Mouse (Mus musculus): ENCODE results near the gene Mrnip. TPM values are rescaled to one million over a fixed set of nuclear protein-coding genes. Genes with fewer than 3 reads are reported as not detected.
A peak's percentile ranks its signal among the peaks of the same experiment; 100 is the strongest.

The Mrnip gene
- polyA plus RNA-seq, 1 experiment from 2014 or later = 21.7 TPM

DNA sequence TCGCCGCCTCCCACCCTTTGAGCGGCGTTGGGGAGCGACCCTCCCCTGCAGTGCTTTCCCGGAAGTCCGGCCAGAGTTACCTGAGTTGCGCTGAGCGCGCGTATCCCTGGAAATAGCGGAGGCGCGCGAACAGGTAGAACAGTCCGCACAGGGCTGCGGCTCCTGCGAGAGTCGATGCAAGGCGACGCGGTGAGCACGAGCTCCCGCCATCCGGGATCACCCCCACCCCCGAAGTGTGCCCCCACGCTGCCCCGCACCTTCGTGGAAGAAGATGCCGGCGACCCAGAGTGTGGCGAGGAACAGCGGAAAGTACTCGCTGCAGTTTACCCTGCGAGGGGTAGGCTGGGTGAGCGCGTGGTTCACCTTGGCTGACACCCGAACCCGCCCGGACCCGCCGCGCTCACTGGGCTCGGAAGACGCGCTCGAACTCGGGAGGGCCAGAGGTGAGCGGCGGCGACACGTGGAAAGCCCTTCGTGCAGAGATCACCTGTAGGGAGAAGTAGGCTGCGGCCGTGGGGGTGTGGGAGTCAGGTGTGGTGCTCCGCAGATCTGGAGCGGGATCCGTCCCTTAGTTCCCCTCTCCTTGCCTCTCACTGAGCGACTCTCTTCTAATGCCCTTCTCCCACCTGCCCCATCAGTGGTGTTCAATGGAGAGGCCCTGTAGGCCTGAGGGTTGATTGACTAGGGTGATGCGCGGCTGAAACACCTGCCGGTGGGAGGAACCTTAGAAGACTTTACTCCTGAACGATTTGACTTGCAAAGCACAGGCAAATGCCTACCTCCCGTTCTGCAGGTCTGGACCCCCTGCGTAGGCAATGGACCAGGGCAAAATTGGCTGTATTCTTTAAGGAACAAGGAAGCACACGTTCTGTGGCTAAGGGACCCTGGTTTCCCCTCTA, 62.9 kb downstream of the Mrnip start:
- no peaks in the 10 kb centered on the region for H3K9me3 ChIP-seq
- H3K27me3 ChIP-seq (ENCODE audit: insufficient read depth, poor library complexity, severe bottlenecking) = peaks cover 58% of the 10 kb centered on the region
- DNase-seq (ENCODE audit: low spot score) = no peak
- WGBS = 1% methylated on average over 66 of the region's 66 CpGs
- H3K4me3 ChIP-seq = peak overlapping the region; percentile 75
- H3K36me3 ChIP-seq = peaks cover 28% of the 10 kb centered on the region
- H3K27ac ChIP-seq = peak overlapping the region; percentile 71
- peaks cover 27% of the 10 kb centered on the region for H3K4me1 ChIP-seq

DNA sequence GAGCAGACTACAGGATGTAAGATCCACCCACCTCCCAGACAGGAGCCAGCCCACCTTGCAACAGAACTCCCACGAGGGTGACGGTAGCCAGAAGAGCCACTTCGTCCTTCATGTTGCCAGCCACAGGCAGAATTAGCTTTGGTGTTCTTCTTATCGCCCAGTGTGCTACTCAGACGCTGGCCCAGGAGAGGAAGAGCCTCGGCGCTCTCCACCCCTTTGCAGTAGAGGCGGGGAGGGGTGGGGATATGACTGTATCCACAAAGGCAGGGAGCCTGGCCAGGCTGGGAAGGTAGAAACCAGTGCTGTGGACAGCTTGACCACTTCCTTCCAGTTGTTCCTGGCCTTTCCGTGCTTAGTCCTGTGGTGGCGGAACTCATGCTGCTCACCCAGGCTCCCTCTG, 64.1 kb downstream of the Mrnip start, which contains the start of gene Ltc4s:
Ltc4s (minus strand) TSS at position 293 of the 400 bp plus-strand sequence.
- no peaks in the 10 kb centered on the region for H3K9me3 ChIP-seq
- H3K4me1 ChIP-seq = peaks cover 27% of the 10 kb centered on the region
- H3K36me3 ChIP-seq = peaks cover 17% of the 10 kb centered on the region
- peaks cover 51% of the 10 kb centered on the region for H3K27me3 ChIP-seq (ENCODE audit: insufficient read depth, poor library complexity, severe bottlenecking)
- H3K27ac ChIP-seq = no peak within 1 kb of the TSS
- DNase-seq (ENCODE audit: low spot score) = no peak
- 16% methylated on average over 10 of the region's 10 CpGs for WGBS
- H3K4me3 ChIP-seq = peak within 1 kb of the TSS; percentile 75

DNA sequence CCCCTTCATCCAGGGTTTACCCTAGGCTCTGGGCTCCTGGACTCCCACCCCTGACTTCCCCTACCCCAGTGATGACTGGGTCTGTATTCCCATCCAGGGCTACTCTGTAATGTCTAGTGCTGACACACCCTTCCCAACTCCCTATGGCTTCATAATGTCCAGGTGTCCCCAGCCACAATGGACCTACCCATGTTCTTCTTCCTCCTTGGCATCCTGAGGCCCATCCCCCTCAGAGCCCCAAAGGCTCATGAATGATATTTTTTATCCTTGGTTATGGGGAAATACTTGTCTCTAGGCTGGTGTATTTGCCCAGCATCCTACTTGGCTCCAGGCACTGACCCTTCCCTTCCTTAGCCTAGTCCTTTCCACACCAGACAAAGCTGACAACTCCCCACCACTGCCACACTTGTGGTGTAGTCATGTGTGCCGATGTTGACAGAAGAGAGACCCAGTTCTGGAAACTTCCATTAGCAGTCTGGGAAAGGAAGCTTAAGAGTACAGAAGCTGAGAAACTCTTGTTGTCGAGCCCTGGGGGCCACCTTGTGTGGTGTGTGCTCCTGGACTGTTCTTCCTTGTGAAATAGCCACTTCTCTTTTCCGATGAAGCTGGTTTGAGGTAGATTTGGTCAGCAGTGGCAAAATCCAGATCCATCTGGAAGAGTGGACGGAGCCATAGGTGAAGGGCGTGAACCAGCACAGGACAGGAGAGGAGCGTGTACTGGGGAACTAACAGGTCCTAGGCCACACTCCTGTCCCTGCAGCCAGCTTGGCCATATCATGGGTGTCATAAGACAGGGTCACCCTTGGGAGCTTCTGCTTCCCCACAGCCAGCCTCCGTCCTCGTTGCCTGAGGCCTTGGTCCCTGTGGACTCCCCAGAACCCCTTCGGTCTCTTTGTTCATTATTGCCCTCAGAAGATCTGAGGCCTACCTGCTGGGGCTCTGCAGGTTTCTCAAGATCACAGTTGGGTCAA, 64.9 kb downstream of the Mrnip start:
- Histone ChIP-seq H3K27me3 (ENCODE audit: insufficient read depth, poor library complexity, severe bottlenecking) (peaks cover 47% of the 10 kb centered on the region), H3K9me3 (no peaks in the 10 kb centered on the region), H3K36me3 (peaks cover 9% of the 10 kb centered on the region), H3K27ac (no peak overlapping the region), H3K4me3 (0 out of 2 replicates have a peak overlapping the region, but pooled peaks have one; percentile 31), H3K4me1 (peaks cover 27% of the 10 kb centered on the region)
- WGBS = 87% methylated on average over 9 of the region's 9 CpGs
- no peak for DNase-seq (ENCODE audit: low spot score)

DNA sequence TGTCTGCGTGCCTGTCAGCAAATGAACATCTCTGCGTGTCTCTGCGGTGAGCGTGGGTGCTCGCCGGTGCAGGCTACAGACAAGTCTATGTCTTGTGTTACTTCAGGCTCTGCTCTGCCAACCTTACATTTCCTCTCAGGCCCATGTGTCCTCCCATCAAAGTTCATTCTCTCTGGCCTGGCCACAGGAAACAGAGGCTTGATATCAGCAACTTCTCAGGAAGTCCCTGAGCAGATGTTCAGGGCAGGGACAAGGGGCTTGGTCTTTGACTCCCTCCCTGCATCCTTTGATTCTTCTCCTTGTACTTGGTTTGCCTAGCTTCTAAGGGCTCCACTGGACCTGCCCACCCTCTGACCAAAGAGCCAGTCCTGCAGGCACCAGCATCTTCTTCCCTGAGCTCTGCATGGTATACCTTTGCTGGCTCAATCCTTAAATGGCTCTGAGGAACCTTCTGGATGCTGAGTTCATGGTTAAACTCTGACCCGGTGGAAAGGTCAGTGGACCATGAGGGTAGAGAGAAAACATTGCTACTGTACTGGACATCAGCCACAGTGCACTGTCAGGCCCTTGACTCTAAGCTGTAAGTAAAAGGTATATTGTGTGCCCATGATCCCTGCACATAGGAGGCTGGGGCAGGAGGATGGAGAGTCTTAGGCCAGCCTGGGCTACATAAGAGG, 66.1 kb downstream of the Mrnip start:
- Histone ChIP-seq H3K4me3 (no peak overlapping the region), H3K4me1 (peaks cover 27% of the 10 kb centered on the region), H3K36me3 (no peaks in the 10 kb centered on the region), H3K9me3 (no peaks in the 10 kb centered on the region), H3K27me3 (ENCODE audit: insufficient read depth, poor library complexity, severe bottlenecking) (peaks cover 34% of the 10 kb centered on the region), H3K27ac (no peak overlapping the region)
- DNase-seq (ENCODE audit: low spot score) = no peak
- WGBS = 72% methylated on average over 7 of the region's 7 CpGs

DNA sequence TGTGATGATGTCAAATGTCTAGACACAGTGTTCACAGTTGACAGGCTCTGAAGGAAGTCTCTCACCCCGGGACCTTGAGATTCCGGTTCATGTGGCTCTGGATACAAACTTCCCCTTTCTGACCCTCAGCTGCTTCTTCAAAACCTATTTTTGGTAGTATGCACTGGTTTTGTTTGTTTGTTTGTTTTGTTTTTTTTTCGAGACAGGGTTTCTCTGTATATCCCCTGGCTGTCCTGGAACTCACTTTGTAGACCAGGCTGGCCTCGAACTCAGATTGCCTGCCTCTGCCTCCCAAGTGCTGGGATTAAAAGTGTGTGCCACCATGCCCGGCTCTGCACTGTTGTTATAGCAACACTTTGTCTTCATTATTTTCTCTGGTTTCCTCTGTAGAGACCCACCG, 69.7 kb downstream of the Mrnip start:
- Histone ChIP-seq H3K4me3 (no peak overlapping the region), H3K4me1 (no peaks in the 10 kb centered on the region), H3K36me3 (no peaks in the 10 kb centered on the region), H3K27me3 (ENCODE audit: insufficient read depth, poor library complexity, severe bottlenecking) (peaks cover 8% of the 10 kb centered on the region), H3K27ac (no peak overlapping the region), H3K9me3 (no peaks in the 10 kb centered on the region)
- no peak for DNase-seq (ENCODE audit: low spot score)
- 81% methylated on average over 6 of the region's 6 CpGs for WGBS

DNA sequence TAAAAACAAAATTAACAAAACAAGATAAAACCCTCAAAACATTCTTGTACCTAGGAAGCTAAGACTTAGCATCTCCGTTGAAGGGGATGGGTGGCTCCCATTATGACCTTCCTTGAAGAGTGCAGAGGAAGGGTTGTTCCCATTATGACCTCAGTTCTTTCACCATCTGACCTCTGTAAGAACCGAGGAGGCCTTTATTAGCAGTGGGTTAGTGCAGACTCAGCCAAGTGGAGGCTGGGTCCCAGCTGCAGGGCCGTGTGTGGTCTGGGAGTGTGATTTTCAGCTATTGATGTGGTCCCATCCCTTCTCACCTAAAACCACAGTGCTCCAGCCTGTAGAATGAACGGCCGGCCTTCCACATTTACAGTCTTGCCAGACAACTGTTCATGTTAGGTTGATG, 71.0 kb downstream of the Mrnip start:
- Histone ChIP-seq H3K27ac (no peak overlapping the region), H3K4me1 (no peaks in the 10 kb centered on the region), H3K9me3 (no peaks in the 10 kb centered on the region), H3K4me3 (no peak overlapping the region), H3K27me3 (ENCODE audit: insufficient read depth, poor library complexity, severe bottlenecking) (no peaks in the 10 kb centered on the region), H3K36me3 (no peaks in the 10 kb centered on the region)
- DNase-seq (ENCODE audit: low spot score) = no peak
- WGBS = 72% methylated on average over 5 of the region's 5 CpGs

DNA sequence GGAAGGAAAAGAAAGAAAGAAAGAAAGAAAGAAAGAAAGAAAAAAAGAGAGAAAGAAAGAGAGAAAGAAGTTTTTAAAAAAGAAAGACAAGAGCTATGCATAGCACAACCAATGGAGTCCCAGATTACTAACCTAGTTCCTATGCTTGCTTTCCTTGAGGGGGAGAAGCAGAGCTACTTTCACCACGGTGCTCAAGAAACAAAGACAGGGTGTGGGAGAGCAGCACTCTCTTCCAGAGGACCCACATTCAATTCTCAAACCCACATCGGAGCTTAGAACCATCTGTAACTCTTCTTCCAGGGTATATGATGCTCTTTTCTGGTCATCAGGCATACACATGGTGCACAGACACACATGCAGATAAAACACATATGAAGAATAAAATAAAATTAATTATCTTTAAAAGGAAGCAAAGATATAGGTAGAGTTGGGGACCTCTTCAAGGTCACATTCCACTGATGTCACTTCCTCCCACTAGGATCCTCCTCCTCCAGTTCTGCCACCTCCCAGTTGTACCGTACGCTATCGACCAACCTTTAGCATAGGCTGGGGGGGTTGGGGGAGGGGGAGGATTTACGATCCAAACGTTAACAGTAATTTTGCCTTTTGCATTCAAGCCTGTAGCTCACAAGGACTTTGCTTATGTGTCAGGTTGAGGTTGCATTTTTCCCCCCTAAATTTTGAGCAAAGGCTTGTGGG, 74.4 kb downstream of the Mrnip start:
- WGBS = 82% methylated on average over 7 of the region's 7 CpGs
- Histone ChIP-seq H3K4me1 (peaks cover 22% of the 10 kb centered on the region), H3K36me3 (no peaks in the 10 kb centered on the region), H3K9me3 (no peaks in the 10 kb centered on the region), H3K4me3 (no peak overlapping the region), H3K27me3 (ENCODE audit: insufficient read depth, poor library complexity, severe bottlenecking) (no peaks in the 10 kb centered on the region), H3K27ac (no peak overlapping the region)
- no peak for DNase-seq (ENCODE audit: low spot score)

Small RNA genes lying within 50 kb of the gene (microRNA-seq; reads per million reads assigned to microRNA genes)
- not detected for gene Mir6919

Other genes with a start within 250 kb of the Mrnip start
- 27.1 and 31.6 TPM in 2 replicates for gene Rnf130, start 149.1 kb upstream of the Mrnip start, polyA plus RNA-seq (2016; fragmentation: Nextera tagmentation; extraction: Ambion mirVana)
- gene Tbc1d9b, start 43.0 kb upstream of the Mrnip start, polyA plus RNA-seq (2016; fragmentation: Nextera tagmentation; extraction: Ambion mirVana) = 29.5 and 36.5 TPM in 2 replicates
- gene Sqstm1, start 36.4 kb downstream of the Mrnip start, polyA plus RNA-seq (2016; fragmentation: Nextera tagmentation; extraction: Ambion mirVana) = 193 TPM in 2 replicates
- gene Mgat4b, start 36.4 kb downstream of the Mrnip start, polyA plus RNA-seq (2016; fragmentation: Nextera tagmentation; extraction: Ambion mirVana) = 17.3 and 20.1 TPM in 2 replicates
- 0.42 and 0.60 TPM in 2 replicates for gene Ltc4s, start 64.2 kb downstream of the Mrnip start, polyA plus RNA-seq (2016; fragmentation: Nextera tagmentation; extraction: Ambion mirVana)
- gene Maml1, start 117.9 kb downstream of the Mrnip start, polyA plus RNA-seq (2016; fragmentation: Nextera tagmentation; extraction: Ambion mirVana) = 3.3 and 4.7 TPM in 2 replicates
- 354 and 363 TPM in 2 replicates for gene Canx, start 151.2 kb downstream of the Mrnip start, polyA plus RNA-seq (2016; fragmentation: Nextera tagmentation; extraction: Ambion mirVana)
- 0.39 TPM in 1 of 2 replicates, not detected in the other for gene Cby3, start 180.0 kb downstream of the Mrnip start, polyA plus RNA-seq (2016; fragmentation: Nextera tagmentation; extraction: Ambion mirVana)
- gene Hnrnph1, start 202.5 kb downstream of the Mrnip start, polyA plus RNA-seq (2016; fragmentation: Nextera tagmentation; extraction: Ambion mirVana) = 253 and 367 TPM in 2 replicates